Mouse (Mus musculus) heart, embryonic 16.5 days (tissue): ENCODE results near the gene Cpvl. TPM values are rescaled to one million over a fixed set of nuclear protein-coding genes. Genes with fewer than 3 reads are reported as not detected.

ENCODE experiments used
- ATAC-seq: fragments of 200-750 bp; cut with Nextera tagmentation; replicated peaks from 2 replicates; pipeline ENCODE4 v1.8.0; 2017; ENCODE audit warnings: moderate number of reproducible peaks; ENCODE audit not compliant: insufficient read depth, low FRiP score; ENCODE audit errors: extremely low read depth
- H3K27ac ChIP-seq: fragments of 300-500 bp; sonication (generic); 2 replicates; pipeline ENCODE4 v1.5.1; 2014; ENCODE audit warnings: mild to moderate bottlenecking, low read length, control low read depth, moderate library complexity
- H3K27me3 ChIP-seq: fragments of 300-500 bp; sonication (generic); 2 replicates; pipeline ENCODE4 v1.6.1; 2014; ENCODE audit warnings: low read length, mixed read lengths; ENCODE audit not compliant: control insufficient read depth, insufficient read depth
- H3K36me3 ChIP-seq: fragments of 300-500 bp; sonication (generic); 2 replicates; pipeline ENCODE4 v1.6.1; 2014; ENCODE audit not compliant: control insufficient read depth, insufficient read depth
- H3K4me1 ChIP-seq: fragments of 300-500 bp; sonication (generic); 2 replicates; pipeline ENCODE4 v1.6.1; 2014; ENCODE audit warnings: low read length, mixed read lengths; ENCODE audit not compliant: control insufficient read depth, insufficient read depth
- H3K4me2 ChIP-seq: fragments of 300-500 bp; sonication (generic); 2 replicates; pipeline ENCODE4 v1.6.1; 2014; ENCODE audit warnings: low read depth, mild to moderate bottlenecking, control low read depth, low read length
- H3K4me3 ChIP-seq: fragments of 300-500 bp; sonication (generic); 2 replicates; pipeline ENCODE4 v1.5.1; 2014; ENCODE audit warnings: mild to moderate bottlenecking, control low read depth, low read length
- H3K9ac ChIP-seq: fragments of 300-500 bp; sonication (generic); 2 replicates; pipeline ENCODE4 v1.6.1; 2014; ENCODE audit warnings: low read length, control low read depth
- H3K9me3 ChIP-seq: fragments of 300-500 bp; sonication (generic); replicated peaks from 2 replicates; pipeline ENCODE4 v1.6.1; 2016; ENCODE audit warnings: low read length; ENCODE audit not compliant: control insufficient read depth
- WGBS: fragments of 180-500 bp; shearing (Covaris S2); extraction: QIAGEN DNeasy Blood & Tissue Kit; methylation state at CpG from one replicate; pipeline ENCODE4 v1.1.7; 2014; 5-methylcytosine and 5-hydroxymethylcytosine counted together
- polyA plus RNA-seq: library from polyadenylated mRNA; unstranded; fragments of >200 nt; fragmentation: Nextera tagmentation; extraction: Ambion mirVana; gene quantifications from 2 replicates; pipeline ENCODE4 v1.2.1, GENCODE M21; 2015

Gene Cpvl
- polyA plus RNA-seq, 1 experiment from 2014 or later = not detected

GRCm38 (mm10) chr6:53879567-53879966 is 98.9 kb downstream of the Cpvl start:
- H3K27me3 ChIP-seq = no peaks in the 10 kb centered on the region
- H3K27ac ChIP-seq = no peak overlapping the region
- no peak overlapping the region for H3K9ac ChIP-seq
- WGBS = 84% methylated on average over 8 of the region's 8 CpGs
- no peaks in the 10 kb centered on the region for H3K9me3 ChIP-seq
- no peaks in the 10 kb centered on the region for H3K4me1 ChIP-seq
- H3K4me2 ChIP-seq = no peak overlapping the region
- ATAC-seq = no peak
- no peaks in the 10 kb centered on the region for H3K36me3 ChIP-seq
- no peak overlapping the region for H3K4me3 ChIP-seq

- ATAC-seq = no peak
- no peaks in the 10 kb centered on the region for H3K4me1 ChIP-seq
- no peak overlapping the region for H3K9ac ChIP-seq
- H3K27ac ChIP-seq = no peak overlapping the region
- H3K36me3 ChIP-seq = no peaks in the 10 kb centered on the region
- 49% methylated on average over 9 of the region's 9 CpGs for WGBS
- H3K9me3 ChIP-seq = no peaks in the 10 kb centered on the region
- H3K4me2 ChIP-seq = no peak overlapping the region
- H3K4me3 ChIP-seq = no peak overlapping the region
- no peaks in the 10 kb centered on the region for H3K27me3 ChIP-seq
Measured at GRCm38 (mm10) chr6:53874881-53875429, 103.5 kb downstream of the Cpvl start.

- no peak overlapping the region for H3K4me3 ChIP-seq
- 91% methylated on average over 6 of the region's 6 CpGs for WGBS
- no peaks in the 10 kb centered on the region for H3K27me3 ChIP-seq
- no peaks in the 10 kb centered on the region for H3K9me3 ChIP-seq
- no peaks in the 10 kb centered on the region for H3K4me1 ChIP-seq
- no peaks in the 10 kb centered on the region for H3K36me3 ChIP-seq
- no peak overlapping the region for H3K9ac ChIP-seq
- H3K27ac ChIP-seq = no peak overlapping the region
- no peak for ATAC-seq
- no peak overlapping the region for H3K4me2 ChIP-seq
Measured at GRCm38 (mm10) chr6:53871903-53872302, 106.6 kb downstream of the Cpvl start.

- H3K27ac ChIP-seq = no peak overlapping the region
- no peak overlapping the region for H3K4me3 ChIP-seq
- WGBS = 46% methylated on average over 2 of the region's 2 CpGs
- H3K9me3 ChIP-seq = no peaks in the 10 kb centered on the region
- no peak overlapping the region for H3K9ac ChIP-seq
- no peaks in the 10 kb centered on the region for H3K27me3 ChIP-seq
- no peaks in the 10 kb centered on the region for H3K36me3 ChIP-seq
- no peaks in the 10 kb centered on the region for H3K4me1 ChIP-seq
- H3K4me2 ChIP-seq = no peak overlapping the region
- no peak for ATAC-seq
Measured at GRCm38 (mm10) chr6:53863011-53863410, 115.5 kb downstream of the Cpvl start.

GRCm38 (mm10) chr6:53859106-53859505 is 119.4 kb downstream of the Cpvl start:
- WGBS = 47% methylated on average over 1 of the region's 1 CpGs
- Histone ChIP-seq H3K4me1 (no peaks in the 10 kb centered on the region), H3K36me3 (no peaks in the 10 kb centered on the region), H3K4me2 (no peak overlapping the region), H3K4me3 (no peak overlapping the region), H3K27me3 (no peaks in the 10 kb centered on the region), H3K9ac (no peak overlapping the region), H3K27ac (no peak overlapping the region), H3K9me3 (no peaks in the 10 kb centered on the region)
- no peak for ATAC-seq

GRCm38 (mm10) chr6:53857822-53858221 is 120.6 kb downstream of the Cpvl start:
- H3K4me3 ChIP-seq = no peak overlapping the region
- no peaks in the 10 kb centered on the region for H3K36me3 ChIP-seq
- H3K27ac ChIP-seq = no peak overlapping the region
- no peak for ATAC-seq
- H3K4me1 ChIP-seq = no peaks in the 10 kb centered on the region
- H3K27me3 ChIP-seq = no peaks in the 10 kb centered on the region
- H3K9ac ChIP-seq = no peak overlapping the region
- no peak overlapping the region for H3K4me2 ChIP-seq
- 64% methylated on average over 7 of the region's 7 CpGs for WGBS
- no peaks in the 10 kb centered on the region for H3K9me3 ChIP-seq

GRCm38 (mm10) chr6:53856775-53857174 is 121.7 kb downstream of the Cpvl start:
- Histone ChIP-seq H3K27me3 (no peaks in the 10 kb centered on the region), H3K36me3 (no peaks in the 10 kb centered on the region), H3K9me3 (no peaks in the 10 kb centered on the region), H3K4me3 (no peak overlapping the region), H3K4me1 (no peaks in the 10 kb centered on the region), H3K27ac (no peak overlapping the region), H3K9ac (no peak overlapping the region), H3K4me2 (no peak overlapping the region)
- 72% methylated on average over 2 of the region's 2 CpGs for WGBS
- ATAC-seq = no peak

- no peaks in the 10 kb centered on the region for H3K9me3 ChIP-seq
- no peak for ATAC-seq
- 78% methylated on average over 12 of the region's 12 CpGs for WGBS
- no peaks in the 10 kb centered on the region for H3K36me3 ChIP-seq
- H3K27ac ChIP-seq = no peak overlapping the region
- no peaks in the 10 kb centered on the region for H3K4me1 ChIP-seq
- H3K4me3 ChIP-seq = no peak overlapping the region
- no peak overlapping the region for H3K4me2 ChIP-seq
- no peak overlapping the region for H3K9ac ChIP-seq
- no peaks in the 10 kb centered on the region for H3K27me3 ChIP-seq
Measured at GRCm38 (mm10) chr6:53854971-53855856, 123.3 kb downstream of the Cpvl start.

- no peaks in the 10 kb centered on the region for H3K36me3 ChIP-seq
- H3K4me2 ChIP-seq = no peak overlapping the region
- no peak for ATAC-seq
- no peaks in the 10 kb centered on the region for H3K9me3 ChIP-seq
- H3K4me1 ChIP-seq = no peaks in the 10 kb centered on the region
- no peaks in the 10 kb centered on the region for H3K27me3 ChIP-seq
- WGBS = 70% methylated on average over 2 of the region's 2 CpGs
- H3K9ac ChIP-seq = no peak overlapping the region
- H3K27ac ChIP-seq = no peak overlapping the region
- no peak overlapping the region for H3K4me3 ChIP-seq
Measured at GRCm38 (mm10) chr6:53854226-53854625, 124.2 kb downstream of the Cpvl start.
